ENCODE assay signal across 8 mouse cellular contexts in the genomic region with DNA sequence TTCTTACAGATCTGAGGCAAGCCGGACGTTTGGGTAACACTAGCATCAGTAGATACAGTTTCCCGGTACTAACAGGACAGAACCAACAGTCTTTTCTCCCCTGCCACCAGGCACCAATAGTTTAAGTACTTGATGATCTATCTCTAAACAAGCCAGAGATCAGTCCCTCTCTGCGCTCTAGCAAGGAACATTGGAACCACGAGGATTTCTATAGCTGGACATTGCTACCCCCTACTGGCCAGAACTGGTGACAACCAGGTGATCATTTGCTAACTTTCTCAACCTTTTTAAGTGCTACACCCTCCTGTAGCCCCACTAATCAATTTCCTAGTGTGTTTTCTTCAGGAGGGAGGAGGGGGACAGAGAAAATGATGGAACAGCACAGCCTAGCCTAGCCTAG. TPM values are rescaled to one million over a fixed set of nuclear protein-coding genes. Genes with fewer than 3 reads are reported as not detected.
A peak's percentile ranks its signal among the peaks of the same experiment; 100 is the strongest.
DNase-seq lines count a peak whose midpoint lies in the region; ATAC-seq and TF ChIP-seq lines count a peak whose summit lies in the region.

No protein-coding gene starts in this region.

- peak; percentile 84 for ATAC-seq in erythroblast, adult 5-6 weeks (replicated peaks; ENCODE audit: low FRiP score, poor library complexity, severe bottlenecking)
- ATAC-seq in intestine, embryonic 14.5 days (replicated peaks; ENCODE audit: low FRiP score, low TSS enrichment, low read depth), result peak; percentile 58; the same call in 1 of the 2 replicates
- ATAC-seq in liver, embryonic 14.5 days (ENCODE audit: insufficient read depth), result no peak
- ATAC-seq in neural tube, embryonic 11.5 days (ENCODE audit: insufficient read depth, low FRiP score, low TSS enrichment), result no peak

- TF ChIP-seq EP300 in liver, embryonic 14.5 days (IDR thresholded peaks at IDR 0.05; ENCODE audit: low read depth), result no peak

- no peak overlapping the region for H3K4me3 ChIP-seq in intestine, embryonic 14.5 days (ENCODE audit: low read depth, low read length)
- H3K4me3 ChIP-seq in liver, embryonic 14.5 days (ENCODE audit: insufficient read depth in 1 of 2, low read depth in 2 of 2, low read length in 2 of 2), result no peak overlapping the region
- H3K4me3 ChIP-seq in neural tube, embryonic 11.5 days (ENCODE audit: low read depth, low read length), result no peak overlapping the region

- no peak overlapping the region for H3K4me2 ChIP-seq in intestine, embryonic 14.5 days (ENCODE audit: low read length)
- H3K4me2 ChIP-seq in liver, embryonic 14.5 days (ENCODE audit: low read depth), result no peak overlapping the region
- H3K4me2 ChIP-seq in neural tube, embryonic 11.5 days (ENCODE audit: low read depth), result no peak overlapping the region

- no peaks in the 10 kb centered on the region for H3K4me1 ChIP-seq in intestine, embryonic 14.5 days (replicated peaks; ENCODE audit: control insufficient read depth, insufficient read depth, low read length)
- H3K4me1 ChIP-seq in liver, embryonic 14.5 days (replicated peaks; ENCODE audit: control insufficient read depth in 2 of 2, insufficient read depth in 2 of 2, low read length in 1 of 2), result no peaks in the 10 kb centered on the region
- no peaks in the 10 kb centered on the region for H3K4me1 ChIP-seq in neural tube, embryonic 11.5 days (ENCODE audit: control insufficient read depth, insufficient read depth, low read length)

- WGBS in intestine, embryonic 14.5 days, result 28% methylated on average over 5 of the region's 5 CpGs
- 27% methylated on average over 5 of the region's 5 CpGs for WGBS in liver, embryonic 14.5 days (ENCODE audit: insufficient replicate concordance)
- WGBS in neural tube, embryonic 11.5 days, result 35% methylated on average over 5 of the region's 5 CpGs

- TF ChIP-seq CTCF in liver, embryonic 14.5 days (IDR thresholded peaks at IDR 0.05; ENCODE audit: low read depth), result peak; percentile 73

- no peaks in the 10 kb centered on the region for H3K9me3 ChIP-seq in intestine, embryonic 14.5 days (ENCODE audit: control insufficient read depth, low read length)
- no peaks in the 10 kb centered on the region for H3K9me3 ChIP-seq in liver, embryonic 14.5 days (ENCODE audit: control insufficient read depth, low read length)
- no peaks in the 10 kb centered on the region for H3K9me3 ChIP-seq in neural tube, embryonic 11.5 days (ENCODE audit: control insufficient read depth, low read length)

- no peak overlapping the region for H3K27ac ChIP-seq in intestine, embryonic 14.5 days (ENCODE audit: low read depth)
- no peak overlapping the region for H3K27ac ChIP-seq in liver, embryonic 14.5 days
- H3K27ac ChIP-seq in neural tube, embryonic 11.5 days (ENCODE audit: low read depth, low read length), result no peak overlapping the region

- H3K27me3 ChIP-seq in intestine, embryonic 14.5 days (replicated peaks; ENCODE audit: control insufficient read depth, insufficient read depth, low read length), result no peaks in the 10 kb centered on the region
- H3K27me3 ChIP-seq in liver, embryonic 14.5 days (ENCODE audit: control insufficient read depth, insufficient read depth, low read length), result no peaks in the 10 kb centered on the region
- H3K27me3 ChIP-seq in neural tube, embryonic 11.5 days (ENCODE audit: control insufficient read depth, insufficient read depth, low read length), result no peaks in the 10 kb centered on the region

- H3K9ac ChIP-seq in intestine, embryonic 14.5 days (ENCODE audit: low read length), result no peak overlapping the region
- no peak overlapping the region for H3K9ac ChIP-seq in liver, embryonic 14.5 days (replicated peaks)
- H3K9ac ChIP-seq in neural tube, embryonic 11.5 days (ENCODE audit: low read length), result no peak overlapping the region

- H3K36me3 ChIP-seq in intestine, embryonic 14.5 days (ENCODE audit: control insufficient read depth, insufficient read depth, low read length), result no peaks in the 10 kb centered on the region
- no peaks in the 10 kb centered on the region for H3K36me3 ChIP-seq in liver, embryonic 14.5 days (replicated peaks; ENCODE audit: control insufficient read depth, insufficient read depth, low read depth)
- H3K36me3 ChIP-seq in neural tube, embryonic 11.5 days (ENCODE audit: control insufficient read depth, insufficient read depth, low read length), result no peaks in the 10 kb centered on the region

- peak; percentile 31 to 80 for DNase-seq in adrenal gland, adult (ENCODE audit: inconsistent age in 2 of 2, low spot score in 1 of 2)
- DNase-seq in adrenal gland, adult 8-10 months, result no peak
- peak; percentile 39 for DNase-seq in 3134 (ENCODE audit: extremely low read depth, insufficient read length, low spot score)
- DNase-seq in adrenal gland, postnatal 14 days, result peak; percentile 67
- peak; percentile 86 for DNase-seq in intestine, embryonic 14.5 days (ENCODE audit: low spot score)
- DNase-seq in liver, embryonic 14.5 days (ENCODE audit: low read depth in 3 of 3, low spot score in 3 of 3), result peak in 1 of 3 experiments; percentile 30
- DNase-seq in neural tube, embryonic 11.5 days (ENCODE audit: low spot score), result peak; percentile 64

RNA-seq across cellular contexts. Expression of gene Mon2, which starts 15.4 kb away (rescaled TPM):
- total RNA-seq in adrenal gland, adult 8-10 months (2022), result 100 to 1,000 TPM in 1 of 4 experiments, 10 to 100 TPM in 3; 76.3 to 124 (median 93.7) TPM
- total RNA-seq in adrenal gland, postnatal 14 days (2021), result 71.8 and 85.9 TPM in 2 replicates
- total RNA-seq in erythroblast, adult 5-6 weeks (2015; ENCODE audit: low replicate concordance), result 11.9 and 13.8 TPM in 2 replicates
- 25.8 and 36.7 TPM in 2 replicates for total RNA-seq in erythroblast, adult 5-6 weeks (2017; ENCODE audit: low replicate concordance)
- 28.7 TPM in 2 replicates for polyA plus RNA-seq in intestine, embryonic 14.5 days (2014; fragmentation: Nextera tagmentation; extraction: Ambion mirVana)
- polyA plus RNA-seq in liver, embryonic 14.5 days (2012; rRNA removed), result 9.1 and 12.6 TPM in 2 replicates
- 9.8 and 12.0 TPM in 2 replicates for polyA plus RNA-seq in liver, embryonic 14.5 days (2014; fragmentation: Nextera tagmentation; extraction: Ambion mirVana)
- 31.6 and 31.7 TPM in 2 replicates for polyA plus RNA-seq in neural tube, embryonic 11.5 days (2014; fragmentation: Nextera tagmentation; extraction: Ambion mirVana)

Comparison
In these comparisons a context has a peak if more than half of its experiments do, and no peak if none do; other contexts are left out.
1. ATAC-seq: peak in erythroblast, adult 5-6 weeks (single experiment) and intestine, embryonic 14.5 days (single experiment); none in liver, embryonic 14.5 days (single experiment) and neural tube, embryonic 11.5 days (single experiment).